Mouse (Mus musculus) neural tube, embryonic 12.5 days (tissue): ENCODE results near the gene Gcnt4. TPM values are rescaled to one million over a fixed set of nuclear protein-coding genes. Genes with fewer than 3 reads are reported as not detected.
"Not testable (repeated sequence)": the region's sequence is repeated elsewhere in the genome, so short reads cannot be mapped to it uniquely, and the experiment has no call there.

Experiments used
- ATAC-seq: fragments of 200-750 bp; cut with Nextera tagmentation; 2 replicates; pipeline ENCODE4 v1.8.0; 2017; ENCODE audit warnings: low read depth, mild to moderate bottlenecking, moderate TSS enrichment, moderate library complexity; ENCODE audit not compliant: low FRiP score
- H3K27ac ChIP-seq: fragments of 300-500 bp; sonication (generic); 2 replicates; pipeline ENCODE4 v1.5.1; 2016
- H3K27me3 ChIP-seq: fragments of 300-500 bp; sonication (generic); replicated peaks from 2 replicates; pipeline ENCODE4 v1.6.1; 2016; ENCODE audit warnings: mild to moderate bottlenecking
- H3K36me3 ChIP-seq: fragments of 300-500 bp; sonication (generic); 2 replicates; pipeline ENCODE4 v1.6.1; 2016; ENCODE audit warnings: mild to moderate bottlenecking
- H3K4me1 ChIP-seq: fragments of 300-500 bp; sonication (generic); 2 replicates; pipeline ENCODE4 v1.6.1; 2016
- H3K4me2 ChIP-seq: fragments of 300-500 bp; sonication (generic); replicated peaks from 2 replicates; pipeline ENCODE4 v1.6.1; 2016; ENCODE audit warnings: mild to moderate bottlenecking
- H3K4me3 ChIP-seq: fragments of 300-500 bp; sonication (generic); 2 replicates; pipeline ENCODE4 v1.5.1; 2016
- H3K9ac ChIP-seq: fragments of 300-500 bp; sonication (generic); 2 replicates; pipeline ENCODE4 v1.6.1; 2016; ENCODE audit warnings: mild to moderate bottlenecking
- H3K9me3 ChIP-seq: fragments of 300-500 bp; sonication (generic); 2 replicates; pipeline ENCODE4 v1.6.1; 2016; ENCODE audit warnings: mild to moderate bottlenecking
- WGBS: fragments of 180-500 bp; shearing (Covaris S2); methylation state at CpG from one replicate; pipeline ENCODE4 v1.1.7; 2016; 5-methylcytosine and 5-hydroxymethylcytosine counted together
- polyA plus RNA-seq: library from polyadenylated mRNA; unstranded; fragments of >200 nt; fragmentation: Nextera tagmentation; extraction: Ambion mirVana; gene quantifications from 2 replicates; pipeline ENCODE4 v1.2.1, GENCODE M21; 2016

Gene Gcnt4
- 0.24 and 0.31 TPM in 2 replicates for polyA plus RNA-seq

- H3K4me2 ChIP-seq = peak within 1 kb of the TSS; percentile 100
- peaks cover 28% of the 10 kb centered on the region; the same call in 1 of the 2 replicates for H3K27me3 ChIP-seq
- H3K9ac ChIP-seq = peak within 1 kb of the TSS; percentile 56
- peak within 1 kb of the TSS; percentile 65 for H3K4me3 ChIP-seq
- no peaks in the 10 kb centered on the region for H3K36me3 ChIP-seq
- ATAC-seq = peak; percentile 77
- H3K9me3 ChIP-seq = no peaks in the 10 kb centered on the region
- H3K4me1 ChIP-seq = peaks cover 18% of the 10 kb centered on the region
- 9% methylated on average over 56 of the region's 56 CpGs for WGBS
- H3K27ac ChIP-seq = no peak within 1 kb of the TSS
Measured at GRCm38 (mm10) chr13:96923999-96924961, at the start of gene Gcnt4. Gene Gcnt4 (plus strand): TSS chr13:96924689.

- ATAC-seq = no peak
- Histone ChIP-seq H3K9ac (no peak overlapping the region), H3K4me2 (no peak overlapping the region), H3K4me1 (no peaks in the 10 kb centered on the region), H3K27ac (no peak overlapping the region), H3K36me3 (no peaks in the 10 kb centered on the region), H3K4me3 (no peak overlapping the region), H3K27me3 (no peaks in the 10 kb centered on the region), H3K9me3 (no peaks in the 10 kb centered on the region)
- 74% methylated on average over 12 of the region's 12 CpGs for WGBS
Measured at GRCm38 (mm10) chr13:96878220-96879057, 46.0 kb upstream of the Gcnt4 start.

- no peak overlapping the region for H3K27ac ChIP-seq
- no peak overlapping the region for H3K4me3 ChIP-seq
- H3K9me3 ChIP-seq = no peaks in the 10 kb centered on the region
- H3K27me3 ChIP-seq = no peaks in the 10 kb centered on the region
- no peaks in the 10 kb centered on the region for H3K36me3 ChIP-seq
- ATAC-seq = no peak
- WGBS = 30% methylated on average over 1 of the region's 1 CpGs
- H3K4me1 ChIP-seq = no peaks in the 10 kb centered on the region
- H3K9ac ChIP-seq = no peak overlapping the region
- H3K4me2 ChIP-seq = no peak overlapping the region
Measured at GRCm38 (mm10) chr13:96884534-96884933, 40.0 kb upstream of the Gcnt4 start.

GRCm38 (mm10) chr13:96889985-96890384, 34.5 kb upstream of the Gcnt4 start:
- Histone ChIP-seq H3K4me3 (no peak overlapping the region), H3K27me3 (no peaks in the 10 kb centered on the region), H3K4me2 (no peak overlapping the region), H3K9me3 (no peaks in the 10 kb centered on the region), H3K36me3 (no peaks in the 10 kb centered on the region), H3K27ac (no peak overlapping the region), H3K9ac (no peak overlapping the region), H3K4me1 (no peaks in the 10 kb centered on the region)
- no peak for ATAC-seq
- 63% methylated on average over 2 of the region's 2 CpGs for WGBS

DNA sequence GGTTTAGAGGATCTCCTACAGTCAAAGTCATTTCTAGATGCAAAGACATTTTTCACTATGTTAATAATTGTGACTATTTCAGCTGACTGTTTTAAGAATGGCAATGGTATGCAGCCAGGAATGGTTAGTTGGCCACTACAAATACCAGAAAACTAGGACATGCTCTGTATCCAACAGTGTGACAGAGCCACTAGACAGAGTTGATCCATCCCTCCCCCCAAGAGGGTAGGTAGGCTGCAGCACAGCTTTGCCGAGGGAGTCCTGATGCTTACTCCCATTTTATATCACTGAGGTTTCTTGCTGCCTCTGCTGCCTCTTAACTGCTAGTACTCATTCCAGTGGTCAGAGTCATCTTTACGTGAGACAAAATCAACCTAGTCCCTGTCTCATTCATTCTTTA, 29.3 kb upstream of the Gcnt4 start:
- Histone ChIP-seq H3K27ac (no peak overlapping the region), H3K4me2 (no peak overlapping the region), H3K4me3 (no peak overlapping the region), H3K4me1 (no peaks in the 10 kb centered on the region), H3K9me3 (no peaks in the 10 kb centered on the region), H3K36me3 (no peaks in the 10 kb centered on the region), H3K27me3 (no peaks in the 10 kb centered on the region), H3K9ac (no peak overlapping the region)
- no peak for ATAC-seq
- 83% methylated on average over 2 of the region's 2 CpGs for WGBS

- Histone ChIP-seq H3K36me3 (no peaks in the 10 kb centered on the region), H3K27me3 (no peaks in the 10 kb centered on the region), H3K4me1 (no peaks in the 10 kb centered on the region), H3K27ac (no peak overlapping the region), H3K9me3 (no peaks in the 10 kb centered on the region), H3K4me3 (no peak overlapping the region), H3K4me2 (no peak overlapping the region), H3K9ac (no peak overlapping the region)
- no peak for ATAC-seq
- WGBS = 66% methylated on average over 3 of the region's 3 CpGs
Measured at GRCm38 (mm10) chr13:96906717-96907116, 17.8 kb upstream of the Gcnt4 start.

DNA sequence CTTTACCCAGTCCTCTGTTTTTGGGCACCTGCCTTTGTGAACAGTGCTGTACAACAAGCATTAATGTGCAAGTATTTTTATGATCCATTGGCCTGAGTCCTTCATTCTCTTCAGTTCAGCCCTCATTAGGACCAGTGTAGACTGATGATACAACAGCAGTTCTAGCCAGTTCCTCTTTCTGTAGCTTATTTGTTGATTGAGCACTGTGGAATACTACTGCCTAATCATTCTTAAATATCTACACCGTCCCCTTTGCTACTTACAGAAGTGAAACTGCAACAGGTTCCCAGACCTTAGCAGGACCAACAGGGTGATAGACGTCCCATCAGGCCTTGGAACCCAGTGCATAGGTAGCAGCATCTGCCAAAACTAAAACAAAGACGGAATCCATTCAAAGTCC, 13.3 kb upstream of the Gcnt4 start:
- Histone ChIP-seq H3K9ac (no peak overlapping the region), H3K4me1 (no peaks in the 10 kb centered on the region), H3K36me3 (no peaks in the 10 kb centered on the region), H3K9me3 (no peaks in the 10 kb centered on the region), H3K4me3 (no peak overlapping the region), H3K27ac (no peak overlapping the region), H3K27me3 (no peaks in the 10 kb centered on the region), H3K4me2 (no peak overlapping the region)
- no peak for ATAC-seq
- 90% methylated on average over 3 of the region's 3 CpGs for WGBS

DNA sequence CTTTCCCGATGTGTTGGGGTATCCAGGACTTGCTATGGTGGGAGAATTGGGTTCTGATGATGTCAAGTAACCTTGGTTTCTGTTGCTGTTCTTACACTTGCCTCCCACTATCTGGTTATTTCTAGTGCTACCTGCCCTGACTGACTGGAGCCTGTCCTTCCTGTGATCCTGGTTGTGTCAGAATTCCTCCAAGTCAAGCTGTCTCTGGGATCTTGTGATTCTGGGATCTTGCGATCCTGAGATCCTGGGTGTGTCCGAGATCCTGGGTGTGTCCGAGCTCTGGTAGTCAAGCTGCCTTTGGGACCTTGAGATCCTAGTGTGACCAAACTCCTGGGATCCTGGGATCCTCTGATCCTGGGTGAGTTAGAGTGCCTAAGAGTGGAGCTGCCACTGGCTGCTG, 1.4 kb upstream of the Gcnt4 start:
- 97% methylated on average over 4 of the region's 4 CpGs for whole genome bisulfite sequencing
- not testable (repeated sequence) for H3K27ac ChIP-seq, H3K9me3 ChIP-seq, H3K36me3 ChIP-seq, H3K4me1 ChIP-seq, H3K4me2 ChIP-seq, ATAC-seq, H3K4me3 ChIP-seq, H3K9ac ChIP-seq
- peaks cover 25% of the 10 kb centered on the region; the same call in 1 of the 2 replicates for H3K27me3 ChIP-seq

DNA sequence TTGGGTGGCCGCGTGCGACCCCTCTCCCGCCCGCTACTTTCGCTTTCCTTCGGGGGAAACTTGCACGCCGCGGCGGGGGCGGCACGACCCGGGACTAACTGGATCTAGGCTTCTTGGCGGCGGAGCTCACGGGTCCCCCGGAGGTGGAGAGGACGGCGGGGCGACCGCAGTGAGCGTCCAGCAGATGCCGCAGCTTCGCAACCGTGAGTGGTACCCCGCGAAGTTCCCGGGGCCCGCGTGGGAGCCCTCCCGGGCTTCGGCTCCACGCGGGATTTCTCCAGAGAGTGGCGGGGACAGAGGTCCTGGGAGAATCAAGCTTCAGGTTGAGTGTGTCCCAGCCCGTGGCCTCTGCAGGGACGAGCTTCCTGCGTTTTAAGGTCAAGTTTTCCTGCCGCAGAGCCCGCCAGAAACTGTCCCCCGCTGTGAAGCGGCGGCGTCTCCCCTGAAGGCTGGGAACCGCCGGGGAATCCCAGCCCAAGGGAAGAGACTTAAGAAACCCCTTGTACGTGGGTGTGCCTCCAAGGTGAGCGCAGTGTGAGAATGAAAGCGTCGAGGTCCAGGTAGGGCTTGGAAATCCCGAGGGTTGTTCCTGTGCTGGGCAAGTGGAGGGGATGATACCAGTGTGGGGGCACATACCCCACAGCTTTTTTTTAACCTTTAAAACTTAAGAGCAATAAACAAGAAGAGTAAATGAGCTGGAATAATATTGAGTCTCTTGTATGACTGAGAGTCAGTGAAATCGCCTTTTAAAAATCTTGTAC, 676 bp downstream of the Gcnt4 start:
- under 1% methylated on average over 53 of the region's 53 CpGs for WGBS
- peaks cover 18% of the 10 kb centered on the region for H3K4me1 ChIP-seq

DNA sequence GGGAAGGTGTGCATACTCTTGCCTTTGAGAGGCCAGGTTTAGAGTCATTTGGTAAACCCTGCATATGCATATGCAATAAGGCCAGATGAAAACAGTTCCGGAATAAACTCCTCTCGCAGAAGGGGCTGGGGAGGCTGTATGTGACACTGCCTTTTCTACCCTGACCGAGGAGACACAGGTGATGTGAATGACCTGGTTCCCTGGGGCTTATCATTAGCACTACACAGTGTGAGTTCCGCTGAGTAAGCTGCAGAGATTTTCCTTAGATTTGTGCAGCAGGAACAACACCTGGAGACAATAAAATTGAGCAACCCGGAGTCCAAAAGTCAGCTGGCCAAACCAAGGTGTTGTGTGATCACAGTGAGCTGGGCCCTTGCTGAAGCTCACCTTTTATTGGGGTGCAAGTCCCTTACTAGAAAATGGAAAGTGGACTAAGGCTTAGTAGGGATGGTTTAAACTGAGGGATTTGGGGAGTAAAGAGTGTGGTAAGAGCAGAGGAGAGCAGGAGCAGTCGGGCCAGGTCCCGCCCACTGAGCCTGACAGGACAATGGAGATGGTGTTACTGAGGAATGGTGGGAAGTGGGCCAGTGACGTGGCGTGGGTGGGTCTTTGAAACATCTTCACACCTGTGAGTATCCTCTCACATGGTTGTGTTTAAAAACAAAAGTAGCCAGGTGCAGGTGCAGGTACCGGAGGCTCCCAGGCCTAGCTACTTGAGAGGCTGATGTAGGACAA, 1.7 kb downstream of the Gcnt4 start:
- H3K9ac ChIP-seq = no peak overlapping the region
- H3K27me3 ChIP-seq = peaks cover 28% of the 10 kb centered on the region; the same call in 1 of the 2 replicates
- no peak overlapping the region for H3K27ac ChIP-seq
- H3K9me3 ChIP-seq = no peaks in the 10 kb centered on the region
- H3K4me2 ChIP-seq = peak overlapping the region; percentile 100; the same call in 1 of the 2 replicates
- WGBS = 39% methylated on average over 10 of the region's 10 CpGs
- no peak overlapping the region for H3K4me3 ChIP-seq
- peaks cover 18% of the 10 kb centered on the region for H3K4me1 ChIP-seq
- no peak for ATAC-seq
- H3K36me3 ChIP-seq = no peaks in the 10 kb centered on the region

More for the DNA sequence above, 676 bp downstream of the Gcnt4 start:
- H3K27ac ChIP-seq = no peak overlapping the region
- H3K27me3 ChIP-seq = peaks cover 28% of the 10 kb centered on the region; the same call in 1 of the 2 replicates
- peak; percentile 63; the same call in 1 of the 2 replicates for ATAC-seq
- H3K36me3 ChIP-seq = no peaks in the 10 kb centered on the region
- peak overlapping the region; percentile 56 for H3K9ac ChIP-seq
- H3K4me3 ChIP-seq = peak overlapping the region; percentile 65
- H3K9me3 ChIP-seq = no peaks in the 10 kb centered on the region
- H3K4me2 ChIP-seq = peak overlapping the region; percentile 100

DNA sequence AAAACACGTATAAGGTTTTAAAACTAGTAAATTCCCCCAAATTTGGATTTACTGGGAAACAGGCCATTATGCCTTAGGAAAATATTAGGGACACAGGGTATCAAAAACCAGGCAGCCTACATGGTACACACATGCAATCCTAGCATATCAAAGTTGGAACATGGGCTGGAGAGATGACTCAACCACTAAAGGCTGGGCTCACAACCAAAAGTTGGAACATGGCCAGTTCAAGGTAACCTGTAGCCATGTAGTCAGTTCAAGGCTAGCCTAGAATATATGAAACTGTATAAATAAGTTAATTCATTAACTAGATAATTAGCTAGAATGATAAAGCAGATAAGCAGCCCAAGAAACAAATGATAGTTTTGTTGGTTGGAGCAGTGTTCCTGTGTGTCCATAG, 3.3 kb downstream of the Gcnt4 start:
- Histone ChIP-seq H3K27me3 (peaks cover 28% of the 10 kb centered on the region; the same call in 1 of the 2 replicates), H3K4me3 (no peak overlapping the region), H3K27ac (no peak overlapping the region), H3K9me3 (no peaks in the 10 kb centered on the region), H3K4me2 (no peak overlapping the region), H3K9ac (no peak overlapping the region), H3K36me3 (no peaks in the 10 kb centered on the region), H3K4me1 (peaks cover 18% of the 10 kb centered on the region)
- 85% methylated on average over 1 of the region's 1 CpGs for WGBS
- no peak for ATAC-seq
